Mouse (Mus musculus): Measurements from ENCODE around the gene Ttll4. TPM values are rescaled to one million over a fixed set of nuclear protein-coding genes. Genes with fewer than 3 reads are reported as not detected.

Gene Ttll4
- polyA plus RNA-seq (2016; fragmentation: Nextera tagmentation; extraction: Ambion mirVana), result 28.6 and 29.3 TPM in 2 replicates

DNA sequence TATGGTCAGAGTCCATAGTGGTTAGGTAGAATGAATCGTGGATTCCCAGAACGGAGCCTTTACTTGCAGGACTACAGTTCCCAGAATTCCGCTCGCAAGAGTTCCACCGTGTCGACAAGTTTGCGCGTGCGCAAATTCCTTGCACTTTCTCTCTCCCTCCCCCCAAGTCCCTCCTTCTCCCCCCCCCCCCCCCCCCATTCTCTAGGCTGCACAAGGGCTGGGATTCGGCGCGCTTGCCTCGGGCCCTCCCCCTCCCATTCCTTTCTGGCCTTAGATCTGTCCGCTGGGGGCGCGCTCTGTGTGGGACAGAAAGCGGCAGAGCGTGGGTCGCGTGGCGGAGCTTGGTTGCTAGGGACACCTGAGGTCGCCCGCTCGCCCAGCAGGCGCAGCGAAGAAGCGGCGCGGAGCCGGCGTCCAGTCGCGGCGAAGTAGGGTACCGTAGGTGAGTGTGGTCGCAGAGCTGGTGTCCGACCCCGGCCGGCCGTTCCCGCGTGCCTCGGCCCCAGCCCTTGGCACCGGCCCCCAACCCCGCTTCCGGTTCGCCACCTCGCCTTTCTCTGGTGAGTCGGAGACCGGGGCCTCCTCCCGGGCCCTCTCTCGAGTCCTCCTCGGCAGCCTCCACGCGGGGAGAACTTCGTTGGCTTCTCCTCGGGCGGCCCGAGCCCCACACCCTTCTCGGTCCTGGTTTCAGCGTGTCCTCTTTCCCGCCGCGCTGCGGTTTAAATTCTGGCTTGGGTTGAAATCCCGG lies at the start of gene Ttll4:
Ttll4 (plus strand) TSS at position 298 of the 748 bp plus-strand sequence.
- H3K9ac ChIP-seq, result peak within 1 kb of the TSS; percentile 85
- H3K27me3 ChIP-seq, result no peaks in the 10 kb centered on the region
- peak within 1 kb of the TSS; percentile 80 for H3K4me3 ChIP-seq
- H3K4me2 ChIP-seq (replicated peaks), result peak within 1 kb of the TSS; percentile 58
- ATAC-seq (ENCODE audit: insufficient number of reproducible peaks, insufficient read depth, low FRiP score, low TSS enrichment), result peak; percentile 98
- peak within 1 kb of the TSS; percentile 84 for H3K27ac ChIP-seq
- no peaks in the 10 kb centered on the region for H3K9me3 ChIP-seq
- H3K36me3 ChIP-seq, result no peaks in the 10 kb centered on the region
- H3K4me1 ChIP-seq, result peaks cover 11% of the 10 kb centered on the region; the same call in 1 of the 2 replicates
- WGBS, result under 1% methylated on average over 62 of the region's 66 CpGs

DNA sequence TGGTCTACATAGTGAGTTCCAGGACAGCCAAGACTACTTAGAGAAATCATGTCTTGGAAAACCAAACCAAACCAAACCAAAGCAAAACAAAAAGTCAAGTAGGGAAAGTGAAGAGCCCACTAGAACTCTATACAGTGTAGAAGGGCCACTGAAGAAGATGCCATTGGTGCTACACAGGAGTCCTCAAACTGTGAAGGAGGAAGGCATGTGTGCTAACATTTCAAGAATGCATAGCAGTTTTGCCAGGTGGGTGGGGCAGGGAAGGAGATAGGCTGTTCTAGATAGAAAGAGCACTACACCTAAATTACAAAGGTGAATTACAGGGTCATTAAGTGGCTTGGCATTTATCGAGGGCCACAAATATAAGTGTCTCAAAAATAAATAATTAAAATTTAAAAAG lies 37.4 kb upstream of the Ttll4 start:
- WGBS, result 92% methylated on average over 1 of the region's 1 CpGs

DNA sequence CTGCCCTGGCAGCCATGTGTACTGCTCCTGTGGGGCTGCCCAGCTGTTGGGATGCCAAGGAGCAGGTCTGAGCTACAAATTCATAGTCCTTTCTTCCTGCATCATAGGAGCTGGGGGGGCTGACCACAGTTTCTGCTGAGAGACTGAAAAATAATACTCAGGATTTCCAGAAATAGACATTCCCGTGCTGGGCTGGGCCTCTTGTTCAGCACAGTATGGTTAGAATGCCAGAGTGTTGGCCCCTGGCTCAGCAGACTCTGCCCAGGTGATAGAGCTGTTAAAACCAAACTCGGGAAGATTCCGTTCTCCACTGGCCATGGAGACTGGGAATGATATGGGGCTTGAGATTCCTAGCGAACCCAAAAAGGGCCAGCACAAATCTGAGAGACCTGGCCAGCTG lies 35.5 kb upstream of the Ttll4 start:
- Histone ChIP-seq H3K4me2 (replicated peaks) (no peak overlapping the region), H3K27me3 (no peaks in the 10 kb centered on the region), H3K9me3 (no peaks in the 10 kb centered on the region), H3K9ac (no peak overlapping the region), H3K27ac (no peak overlapping the region), H3K4me3 (no peak overlapping the region), H3K4me1 (no peaks in the 10 kb centered on the region), H3K36me3 (peaks cover 31% of the 10 kb centered on the region)
- no peak for ATAC-seq (ENCODE audit: insufficient number of reproducible peaks, insufficient read depth, low FRiP score, low TSS enrichment)
- WGBS, result 84% methylated on average over 4 of the region's 4 CpGs

More for the DNA sequence above, 37.4 kb upstream of the Ttll4 start:
- Histone ChIP-seq H3K4me1 (no peaks in the 10 kb centered on the region), H3K9me3 (no peaks in the 10 kb centered on the region), H3K4me3 (no peak overlapping the region), H3K36me3 (peaks cover 31% of the 10 kb centered on the region), H3K27me3 (no peaks in the 10 kb centered on the region), H3K27ac (no peak overlapping the region), H3K9ac (no peak overlapping the region), H3K4me2 (replicated peaks) (no peak overlapping the region)
- ATAC-seq (ENCODE audit: insufficient number of reproducible peaks, insufficient read depth, low FRiP score, low TSS enrichment), result no peak

DNA sequence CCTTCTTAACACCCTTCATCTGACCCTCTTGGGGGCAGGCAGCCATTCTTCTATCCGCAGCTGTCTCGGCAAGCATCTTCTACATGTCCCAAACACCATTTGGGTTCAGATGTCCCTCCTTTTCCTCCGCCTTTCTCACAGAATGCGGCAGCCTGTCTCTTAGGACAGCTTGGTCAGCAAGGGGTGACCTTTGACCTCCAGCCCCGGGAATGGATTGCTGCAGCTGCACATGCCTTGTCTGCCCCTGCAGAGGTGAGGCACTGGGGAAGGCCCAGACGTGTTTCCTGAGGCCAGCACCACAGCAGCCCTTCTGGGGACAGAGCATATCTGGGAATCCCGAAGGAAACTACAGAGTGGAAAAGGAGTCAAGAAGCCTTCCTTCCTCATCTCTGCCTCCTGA lies 33.5 kb upstream of the Ttll4 start:
- H3K4me2 ChIP-seq (replicated peaks), result no peak overlapping the region
- H3K9ac ChIP-seq, result no peak overlapping the region
- no peak overlapping the region for H3K4me3 ChIP-seq
- H3K9me3 ChIP-seq, result no peaks in the 10 kb centered on the region
- peaks cover 31% of the 10 kb centered on the region for H3K36me3 ChIP-seq
- no peaks in the 10 kb centered on the region for H3K4me1 ChIP-seq
- H3K27me3 ChIP-seq, result no peaks in the 10 kb centered on the region
- ATAC-seq (ENCODE audit: insufficient number of reproducible peaks, insufficient read depth, low FRiP score, low TSS enrichment), result no peak
- no peak overlapping the region for H3K27ac ChIP-seq
- 28% methylated on average over 7 of the region's 7 CpGs for WGBS

DNA sequence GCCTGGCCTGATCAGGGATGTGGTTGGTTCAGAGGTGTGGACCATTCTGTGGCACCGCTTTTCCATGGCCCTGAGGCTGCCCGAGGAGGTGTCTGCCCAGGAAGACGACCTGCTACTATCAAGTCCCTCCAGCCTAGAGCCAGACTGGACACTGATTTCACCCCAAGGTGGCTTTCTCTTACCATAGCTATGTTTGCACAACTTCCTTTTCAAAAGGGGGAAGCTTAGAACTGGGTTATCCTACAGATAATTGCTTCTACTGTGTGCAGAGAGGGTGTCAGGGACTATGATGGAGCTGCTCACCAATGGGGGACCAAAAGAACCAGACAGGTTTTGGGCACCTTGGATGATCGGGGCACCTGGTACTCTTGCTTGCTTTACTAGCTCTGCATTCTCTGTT lies 28.8 kb upstream of the Ttll4 start:
- Histone ChIP-seq H3K27me3 (no peaks in the 10 kb centered on the region), H3K9me3 (no peaks in the 10 kb centered on the region), H3K4me3 (no peak overlapping the region), H3K27ac (no peak overlapping the region), H3K36me3 (peaks cover 25% of the 10 kb centered on the region), H3K4me1 (no peaks in the 10 kb centered on the region), H3K4me2 (replicated peaks) (no peak overlapping the region), H3K9ac (no peak overlapping the region)
- no peak for ATAC-seq (ENCODE audit: insufficient number of reproducible peaks, insufficient read depth, low FRiP score, low TSS enrichment)
- 88% methylated on average over 4 of the region's 4 CpGs for WGBS

DNA sequence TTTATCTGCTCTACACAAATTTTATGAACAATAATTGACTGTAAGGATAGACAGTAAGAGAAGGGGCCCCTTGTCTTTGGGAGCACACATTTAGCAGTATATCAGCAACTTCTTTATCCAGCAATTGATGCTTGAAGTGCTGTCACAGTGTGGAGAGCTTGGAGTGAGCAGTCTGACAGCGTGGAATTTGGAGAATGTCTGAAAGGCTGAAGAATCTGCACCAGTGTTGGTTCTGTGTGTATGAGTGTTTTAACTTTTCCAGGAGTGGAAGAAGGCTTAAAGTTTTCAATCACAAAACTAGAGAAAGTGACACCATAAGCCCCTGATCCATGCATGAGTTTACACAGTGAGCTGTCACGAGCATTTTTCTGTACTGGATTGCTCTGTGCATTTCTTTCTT lies 18.0 kb upstream of the Ttll4 start:
- no peak overlapping the region for H3K4me3 ChIP-seq
- no peak overlapping the region for H3K4me2 ChIP-seq (replicated peaks)
- H3K27ac ChIP-seq, result no peak overlapping the region
- no peaks in the 10 kb centered on the region for H3K36me3 ChIP-seq
- no peaks in the 10 kb centered on the region for H3K27me3 ChIP-seq
- no peaks in the 10 kb centered on the region for H3K4me1 ChIP-seq
- 65% methylated on average over 2 of the region's 2 CpGs for WGBS
- no peaks in the 10 kb centered on the region for H3K9me3 ChIP-seq
- H3K9ac ChIP-seq, result no peak overlapping the region
- no peak for ATAC-seq (ENCODE audit: insufficient number of reproducible peaks, insufficient read depth, low FRiP score, low TSS enrichment)

DNA sequence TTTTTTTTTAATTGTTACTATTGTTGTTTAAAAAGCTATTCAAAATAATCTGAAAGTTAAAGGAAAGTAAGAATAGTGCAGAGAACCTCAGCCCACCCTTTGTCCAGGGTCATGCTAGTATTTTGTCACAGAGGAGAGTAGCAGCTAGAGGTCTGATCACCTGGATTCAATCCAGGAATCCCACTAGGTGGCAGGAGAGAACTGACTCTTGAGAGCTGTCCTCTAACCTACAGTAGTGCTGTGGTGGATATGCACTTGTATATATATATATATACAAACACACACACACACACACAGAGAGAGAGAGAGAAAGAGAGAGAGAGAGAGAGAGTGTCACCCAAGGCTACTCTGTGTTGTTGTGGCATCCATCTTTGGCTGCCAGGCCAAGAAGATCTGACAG lies 17.6 kb upstream of the Ttll4 start:
- Histone ChIP-seq H3K27ac (no peak overlapping the region), H3K9ac (no peak overlapping the region), H3K36me3 (no peaks in the 10 kb centered on the region), H3K4me3 (no peak overlapping the region), H3K4me1 (no peaks in the 10 kb centered on the region), H3K27me3 (no peaks in the 10 kb centered on the region), H3K9me3 (no peaks in the 10 kb centered on the region), H3K4me2 (replicated peaks) (no peak overlapping the region)
- no peak for ATAC-seq (ENCODE audit: insufficient number of reproducible peaks, insufficient read depth, low FRiP score, low TSS enrichment)

DNA sequence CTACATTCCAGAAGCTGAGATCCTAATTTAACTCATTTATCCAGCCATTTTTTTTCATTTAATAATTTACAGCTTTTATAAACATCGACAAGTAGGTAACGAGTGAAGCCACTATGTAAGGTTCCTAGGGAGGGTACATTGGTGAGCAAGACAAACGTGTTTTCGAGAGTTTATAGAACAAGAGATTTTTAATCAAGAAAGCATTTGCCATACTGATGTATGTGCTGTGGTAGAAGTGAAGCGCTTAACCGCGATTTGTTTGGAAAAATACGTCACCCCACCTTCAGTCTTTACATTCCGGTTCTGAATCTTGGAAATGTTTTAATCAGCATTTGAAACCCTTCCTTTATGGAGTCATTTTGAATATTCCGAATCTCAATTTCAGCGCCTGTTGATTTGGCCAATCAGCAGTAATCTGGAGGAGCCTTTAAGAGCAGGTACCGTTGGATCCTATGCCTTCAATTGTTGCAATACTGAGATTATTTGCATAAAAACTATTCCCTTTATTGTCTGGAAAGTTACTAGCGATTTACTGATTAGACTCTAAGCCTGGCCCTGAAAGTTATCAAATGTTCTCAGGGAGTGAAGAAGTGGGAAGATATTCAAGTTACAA lies 814 bp downstream of the Ttll4 start:
- Histone ChIP-seq H3K9me3 (no peaks in the 10 kb centered on the region), H3K36me3 (no peaks in the 10 kb centered on the region), H3K9ac (peak overlapping the region; percentile 85), H3K4me3 (peak overlapping the region; percentile 80), H3K27ac (peak overlapping the region; percentile 84), H3K4me2 (replicated peaks) (peak overlapping the region; percentile 58), H3K4me1 (peaks cover 11% of the 10 kb centered on the region; the same call in 1 of the 2 replicates), H3K27me3 (no peaks in the 10 kb centered on the region)
- 3% methylated on average over 13 of the region's 13 CpGs for WGBS
- no peak for ATAC-seq (ENCODE audit: insufficient number of reproducible peaks, insufficient read depth, low FRiP score, low TSS enrichment)

DNA sequence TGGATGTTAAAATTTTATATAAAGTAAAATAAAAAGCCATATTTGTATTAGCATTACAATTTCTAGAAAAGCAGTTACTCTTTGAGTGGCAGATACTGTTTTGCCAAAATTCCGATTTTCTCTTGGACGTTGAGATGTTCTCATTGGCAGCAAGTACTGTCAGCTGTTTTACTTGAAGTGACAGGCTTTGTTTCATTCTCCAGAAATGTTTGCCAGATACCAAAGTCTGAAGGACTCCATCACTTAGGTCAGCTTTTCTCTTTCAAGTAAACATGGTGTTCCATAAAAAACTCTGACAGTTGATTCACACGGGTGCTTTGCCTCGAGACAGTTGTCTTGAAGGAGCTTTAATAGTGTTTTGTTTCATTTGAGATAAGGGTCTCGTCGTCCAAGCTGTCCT lies 3.6 kb downstream of the Ttll4 start:
- ATAC-seq (ENCODE audit: insufficient number of reproducible peaks, insufficient read depth, low FRiP score, low TSS enrichment), result no peak
- no peak overlapping the region for H3K4me3 ChIP-seq
- no peak overlapping the region for H3K27ac ChIP-seq
- H3K9me3 ChIP-seq, result no peaks in the 10 kb centered on the region
- H3K4me1 ChIP-seq, result peaks cover 11% of the 10 kb centered on the region; the same call in 1 of the 2 replicates
- no peaks in the 10 kb centered on the region for H3K27me3 ChIP-seq
- H3K9ac ChIP-seq, result no peak overlapping the region
- H3K4me2 ChIP-seq (replicated peaks), result no peak overlapping the region
- no peaks in the 10 kb centered on the region for H3K36me3 ChIP-seq
- WGBS, result 80% methylated on average over 6 of the region's 6 CpGs

DNA sequence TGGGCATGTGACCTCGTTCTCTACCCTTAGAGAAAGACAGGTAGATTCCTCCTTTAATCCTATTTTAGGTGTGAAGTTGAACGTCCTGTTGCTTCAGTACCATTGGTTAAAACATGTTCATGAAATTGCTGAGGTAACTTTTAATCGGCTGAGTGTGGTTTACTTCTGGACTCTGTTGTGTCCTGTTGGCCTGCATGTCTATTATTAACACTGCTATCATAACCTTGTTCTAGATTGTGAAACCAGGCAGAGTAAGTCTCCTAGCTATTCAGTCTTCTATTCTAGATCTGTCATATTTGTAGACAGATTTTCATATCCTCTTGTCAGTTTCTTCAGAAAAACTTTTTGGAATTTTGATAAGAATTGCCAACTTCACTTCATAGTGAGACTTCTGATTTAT lies 6.8 kb downstream of the Ttll4 start:
- 90% methylated on average over 3 of the region's 3 CpGs for WGBS
- Histone ChIP-seq H3K27ac (no peak overlapping the region), H3K9ac (no peak overlapping the region), H3K4me1 (peaks cover 3% of the 10 kb centered on the region; the same call in 1 of the 2 replicates), H3K9me3 (no peaks in the 10 kb centered on the region), H3K36me3 (peaks cover 17% of the 10 kb centered on the region), H3K27me3 (no peaks in the 10 kb centered on the region), H3K4me2 (replicated peaks) (no peak overlapping the region), H3K4me3 (no peak overlapping the region)
- ATAC-seq (ENCODE audit: insufficient number of reproducible peaks, insufficient read depth, low FRiP score, low TSS enrichment), result no peak

DNA sequence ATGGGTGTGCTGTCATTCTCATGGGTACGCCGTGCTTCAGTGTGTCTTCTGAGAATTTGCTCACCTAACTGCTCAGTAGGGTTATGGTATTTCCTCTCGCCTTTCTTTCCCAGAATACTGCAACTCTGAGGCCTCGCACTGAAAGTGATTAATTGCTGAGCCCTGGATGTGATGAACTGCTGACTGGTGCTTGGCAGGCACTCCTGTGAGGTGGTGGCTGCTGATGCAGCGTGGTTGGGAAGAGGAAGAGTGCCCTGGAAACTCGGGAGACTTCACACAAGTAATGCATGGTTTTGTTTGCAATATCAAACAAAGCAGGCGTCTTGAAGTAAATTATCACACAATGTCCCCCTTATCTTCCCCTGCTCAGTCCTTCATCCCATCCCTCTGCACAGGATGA lies 11.2 kb downstream of the Ttll4 start:
- no peak overlapping the region for H3K9ac ChIP-seq
- H3K4me2 ChIP-seq (replicated peaks), result no peak overlapping the region
- ATAC-seq (ENCODE audit: insufficient number of reproducible peaks, insufficient read depth, low FRiP score, low TSS enrichment), result no peak
- no peaks in the 10 kb centered on the region for H3K9me3 ChIP-seq
- peaks cover 24% of the 10 kb centered on the region for H3K36me3 ChIP-seq
- H3K4me3 ChIP-seq, result no peak overlapping the region
- H3K27ac ChIP-seq, result no peak overlapping the region
- no peaks in the 10 kb centered on the region for H3K27me3 ChIP-seq
- no peaks in the 10 kb centered on the region for H3K4me1 ChIP-seq
- 87% methylated on average over 7 of the region's 7 CpGs for WGBS

DNA sequence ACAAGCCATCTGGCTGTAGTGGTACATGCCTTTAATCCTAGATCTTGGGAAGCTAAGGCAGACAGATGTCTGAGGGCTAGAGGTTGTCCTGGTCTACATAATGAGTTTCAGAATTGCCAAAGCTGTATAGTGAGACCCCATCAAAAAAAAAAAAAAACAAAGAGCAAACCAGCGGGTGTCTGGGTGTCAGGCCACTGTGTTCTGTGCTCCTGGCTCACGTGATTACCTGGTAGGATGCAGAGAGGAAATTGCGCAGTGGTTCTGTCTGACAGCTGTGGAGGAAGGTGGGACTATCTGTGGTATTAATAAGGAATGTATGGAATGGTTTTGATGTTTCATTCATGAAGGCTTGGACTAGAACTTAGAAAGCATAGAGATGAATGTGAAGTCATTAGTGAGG lies 15.3 kb downstream of the Ttll4 start:
- Histone ChIP-seq H3K4me2 (replicated peaks) (no peak overlapping the region), H3K4me1 (no peaks in the 10 kb centered on the region), H3K9ac (no peak overlapping the region), H3K27me3 (no peaks in the 10 kb centered on the region), H3K27ac (no peak overlapping the region), H3K36me3 (peaks cover 54% of the 10 kb centered on the region), H3K4me3 (no peak overlapping the region), H3K9me3 (no peaks in the 10 kb centered on the region)
- WGBS, result 86% methylated on average over 3 of the region's 3 CpGs
- no peak for ATAC-seq (ENCODE audit: insufficient number of reproducible peaks, insufficient read depth, low FRiP score, low TSS enrichment)

Data from embryonic facial prominence, embryonic 12.5 days (tissue).